Mouse (Mus musculus): Measurements from ENCODE around the gene Got2.
A peak's percentile ranks its signal among the peaks of the same experiment; 100 is the strongest.
"Not testable (repeated sequence)": the region's sequence is repeated elsewhere in the genome, so short reads cannot be mapped to it uniquely, and the experiment has no call there.

The Got2 gene

DNA sequence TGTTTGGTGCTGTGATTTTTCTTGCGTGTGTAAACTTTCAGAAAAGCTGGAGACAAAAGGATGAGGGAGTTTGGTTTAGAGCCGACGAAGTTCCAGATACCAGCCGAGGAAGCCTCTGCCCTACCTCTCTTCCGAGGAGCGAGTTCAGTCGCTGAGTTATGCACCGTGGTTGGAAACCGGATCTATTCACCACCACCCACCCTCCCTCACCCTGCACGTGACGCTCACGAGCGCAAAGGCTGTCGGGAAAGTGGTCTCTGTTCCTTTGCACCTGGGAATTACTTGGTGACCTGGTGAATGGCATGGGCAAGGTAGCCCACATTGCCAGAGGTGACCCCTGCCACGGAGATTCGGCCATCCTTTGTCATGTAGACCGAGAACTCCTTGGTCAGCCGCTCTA is 23.5 kb downstream of the Got2 start:
- DNase-seq = not testable (repeated sequence)

GRCm38 (mm10) chr8:95863761-95864440 is 24.4 kb downstream of the Got2 start:
- not testable (repeated sequence) for DNase-seq

DNA sequence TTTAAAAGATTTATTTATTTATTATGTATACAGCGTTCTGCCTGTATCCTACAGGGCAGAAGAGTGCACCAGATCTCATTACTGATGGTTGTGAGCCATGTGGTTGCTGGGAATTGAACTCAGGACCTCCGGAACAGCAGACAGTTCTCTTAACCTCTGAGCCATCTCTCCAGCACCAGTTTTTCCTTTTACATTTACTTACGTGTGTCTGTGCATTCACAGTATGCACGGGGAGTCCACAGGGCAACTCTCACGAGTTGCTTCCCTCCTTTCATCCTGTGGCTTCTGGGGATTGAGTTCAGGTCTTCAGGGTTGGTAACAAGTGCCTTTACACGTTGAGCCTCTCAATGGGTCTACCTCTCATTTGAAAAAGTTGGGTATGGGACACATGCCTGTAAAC is 34.2 kb downstream of the Got2 start:
- DNase-seq = no peak

GRCm38 (mm10) chr8:95853102-95853843 is 35.1 kb downstream of the Got2 start, which contains the start of gene Slc38a7:
Gene Slc38a7 (minus strand): TSS chr8:95853539.
- DNase-seq = peak; percentile 83

DNA sequence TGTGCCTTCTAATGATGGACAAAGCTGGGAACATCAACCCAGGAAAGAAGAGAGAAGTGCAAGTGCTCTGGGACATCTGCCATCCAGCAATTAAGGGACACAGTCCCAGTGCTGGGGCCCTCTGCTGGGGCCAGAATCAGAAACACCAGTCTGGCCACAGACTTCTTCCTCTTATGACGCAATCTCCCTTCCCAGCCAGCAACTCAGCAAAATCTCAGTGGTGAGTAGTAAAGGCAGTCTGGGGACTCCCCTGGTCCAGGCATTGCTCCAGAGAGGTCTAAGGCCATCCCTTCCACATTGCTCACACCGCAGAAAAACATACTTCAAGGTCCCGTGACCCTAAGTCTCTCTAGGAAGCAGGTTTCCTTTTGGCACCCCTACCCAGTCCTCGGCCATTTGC is 36.1 kb downstream of the Got2 start:
- DNase-seq = peak; percentile 57

DNA sequence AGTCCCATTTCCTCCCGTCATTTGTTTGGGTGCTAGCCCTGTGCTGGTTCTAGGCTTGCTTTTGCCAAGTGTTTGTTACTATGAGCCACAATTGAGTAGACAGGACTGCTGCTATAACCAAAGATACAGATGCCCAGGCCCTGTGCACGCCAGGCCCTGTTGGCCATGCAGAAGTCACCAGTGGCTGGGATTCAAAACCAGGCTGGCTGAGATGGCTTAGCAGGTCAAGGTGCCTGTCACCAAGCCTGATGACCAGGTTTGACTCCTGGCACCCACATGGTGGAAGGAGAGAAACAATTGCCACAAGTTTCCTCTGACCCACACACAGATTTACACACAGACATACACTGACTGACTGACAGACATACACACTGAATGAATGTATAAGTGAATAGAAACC is 38.0 kb downstream of the Got2 start:
- no peak for DNase-seq

DNA sequence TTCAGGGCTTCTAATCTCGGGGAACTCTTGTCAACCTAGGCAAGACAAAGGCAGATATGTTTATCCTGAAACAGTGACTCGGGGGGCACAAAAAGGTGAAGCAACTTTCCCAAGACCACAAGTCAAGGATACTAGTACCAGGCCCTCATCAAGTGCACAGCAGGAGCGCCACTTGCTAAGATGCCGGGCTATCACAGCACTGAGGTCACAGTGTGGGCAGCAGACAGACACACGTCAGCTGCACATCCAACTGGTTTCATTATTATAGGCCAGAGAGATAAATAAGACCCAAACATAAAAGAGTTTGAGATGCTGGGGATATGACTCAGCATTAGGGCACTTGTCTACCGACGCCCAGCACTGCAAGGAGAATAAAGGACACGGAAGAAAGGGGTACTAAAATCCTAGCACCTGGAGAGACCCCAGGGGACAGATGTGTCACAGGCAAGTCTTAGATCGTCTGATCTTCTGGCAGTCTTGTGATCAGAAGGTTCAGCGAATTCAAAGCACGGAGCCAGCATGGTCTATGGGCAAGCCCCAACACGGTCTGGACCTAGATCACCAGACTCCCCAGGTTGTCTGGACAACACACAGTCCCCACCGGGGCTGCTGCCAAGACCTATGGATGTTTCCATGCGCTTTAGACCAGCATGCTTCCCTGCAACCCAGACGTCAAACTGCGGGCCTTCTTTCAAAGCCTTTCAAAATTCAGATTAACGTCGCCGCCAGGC is 39.4 kb downstream of the Got2 start:
- no peak for DNase-seq

DNA sequence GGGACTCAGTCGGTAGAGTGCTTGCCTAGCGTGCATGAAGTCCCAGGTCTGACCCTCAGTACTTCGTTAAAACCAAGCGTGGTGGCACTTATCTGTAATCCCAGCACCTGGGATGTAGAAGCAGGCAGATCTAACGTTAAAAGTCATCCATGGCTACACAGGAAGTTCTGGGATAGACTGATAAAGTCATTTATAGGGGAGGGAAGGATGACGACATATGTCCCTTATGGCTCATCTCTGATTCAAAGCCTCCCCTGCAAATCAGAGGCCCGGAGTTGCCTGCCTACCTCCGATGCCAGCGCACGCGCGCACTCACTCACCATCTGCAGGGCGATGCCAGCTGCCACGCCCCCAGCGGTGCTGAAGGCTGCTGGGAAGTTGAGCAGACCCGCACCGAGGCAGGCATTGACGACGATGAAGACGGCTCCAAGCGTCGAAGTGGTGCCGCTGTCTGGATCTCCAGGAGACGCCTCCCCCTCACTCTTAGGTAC is 40.2 kb downstream of the Got2 start:
- peak; percentile 11 for DNase-seq

DNA sequence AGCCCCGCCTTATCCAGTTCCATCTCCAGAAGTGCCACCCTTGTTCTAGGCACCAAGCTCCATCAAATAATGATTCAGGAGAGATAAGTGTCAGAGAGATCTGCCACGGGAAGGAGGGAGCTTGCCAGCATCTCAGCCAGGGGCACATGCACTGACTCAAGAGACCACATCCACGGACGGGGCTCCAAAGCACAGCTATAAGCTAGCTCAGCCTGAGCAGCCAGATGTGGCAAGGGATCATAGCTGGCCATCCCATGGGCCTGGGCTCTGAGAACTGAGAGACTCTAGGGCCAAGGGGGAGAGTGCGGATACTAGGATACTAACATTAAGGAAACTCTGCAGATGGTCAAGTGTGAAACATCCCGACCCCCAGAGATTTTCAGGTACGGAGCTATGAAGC is 43.3 kb downstream of the Got2 start:
- no peak for DNase-seq

GRCm38 (mm10) chr8:95843968-95844367 is 44.4 kb downstream of the Got2 start:
- no peak for DNase-seq

DNA sequence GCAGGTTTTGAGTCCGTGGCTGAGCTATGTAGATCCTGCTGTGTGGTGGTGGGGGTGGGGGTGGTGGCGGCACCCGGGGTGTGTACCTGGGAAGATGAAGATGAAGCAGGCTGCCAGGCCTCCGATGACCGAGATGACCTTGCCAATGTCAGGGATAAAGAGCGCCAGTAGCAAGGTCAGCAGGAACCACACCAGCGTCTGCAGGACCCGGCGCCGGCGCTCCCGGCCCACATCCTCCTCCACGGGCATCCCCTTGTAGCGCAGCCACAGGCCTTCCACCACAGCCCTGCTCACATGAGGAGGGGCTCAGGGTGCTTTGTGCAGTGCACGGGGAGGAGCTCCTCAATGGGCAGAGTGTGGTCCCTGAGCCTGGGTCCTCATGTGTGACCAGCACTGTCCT is 46.9 kb downstream of the Got2 start:
- no peak for DNase-seq

GRCm38 (mm10) chr8:95839289-95839688 is 49.1 kb downstream of the Got2 start:
- no peak for DNase-seq

- DNase-seq = no peak
Observed at GRCm38 (mm10) chr8:95837266-95837665, 51.1 kb downstream of the Got2 start.

- DNase-seq = no peak
Observed at GRCm38 (mm10) chr8:95835891-95836290, 52.5 kb downstream of the Got2 start.

GRCm38 (mm10) chr8:95833435-95833984 is 54.8 kb downstream of the Got2 start:
- peak; percentile 46 for DNase-seq

DNA sequence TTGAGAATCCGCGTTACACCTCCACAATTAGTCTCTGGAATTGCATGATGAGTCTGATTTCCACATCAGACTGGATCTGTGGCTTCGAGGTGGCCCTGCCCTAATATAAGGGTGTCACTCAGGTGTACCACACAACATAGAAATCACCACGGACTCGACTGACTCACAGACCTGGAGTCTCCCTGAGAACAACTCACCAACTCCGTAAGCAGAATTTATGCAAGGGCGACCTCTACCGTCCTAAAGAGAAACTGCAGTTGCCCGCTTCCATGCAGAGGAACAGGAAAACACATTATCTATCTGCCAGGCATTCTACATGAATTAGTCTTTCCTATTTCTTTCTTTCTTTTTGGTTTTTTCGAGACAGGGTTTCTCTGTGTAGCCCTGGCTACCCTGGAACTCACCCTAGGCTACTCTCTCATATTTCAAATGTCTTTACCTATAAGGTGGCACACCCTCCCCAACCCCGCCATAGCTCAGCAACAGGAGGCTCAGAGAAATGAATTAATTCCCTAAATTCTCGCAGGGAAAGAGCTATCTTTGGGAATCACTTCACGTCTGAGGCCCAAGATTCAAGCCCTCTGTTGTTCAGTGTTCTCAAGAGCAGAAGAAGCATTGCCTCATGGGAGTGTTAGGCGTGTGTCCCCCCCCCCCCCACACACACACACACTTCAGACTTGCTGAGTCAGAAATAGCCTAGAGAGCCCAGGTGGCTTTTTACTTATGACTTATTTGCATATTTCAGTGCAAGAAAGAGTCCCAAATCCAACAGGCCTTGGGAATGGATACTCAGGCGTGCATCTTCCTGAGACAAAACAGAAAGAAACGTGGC is 55.5 kb downstream of the Got2 start:
- DNase-seq = peak; percentile 89

DNA sequence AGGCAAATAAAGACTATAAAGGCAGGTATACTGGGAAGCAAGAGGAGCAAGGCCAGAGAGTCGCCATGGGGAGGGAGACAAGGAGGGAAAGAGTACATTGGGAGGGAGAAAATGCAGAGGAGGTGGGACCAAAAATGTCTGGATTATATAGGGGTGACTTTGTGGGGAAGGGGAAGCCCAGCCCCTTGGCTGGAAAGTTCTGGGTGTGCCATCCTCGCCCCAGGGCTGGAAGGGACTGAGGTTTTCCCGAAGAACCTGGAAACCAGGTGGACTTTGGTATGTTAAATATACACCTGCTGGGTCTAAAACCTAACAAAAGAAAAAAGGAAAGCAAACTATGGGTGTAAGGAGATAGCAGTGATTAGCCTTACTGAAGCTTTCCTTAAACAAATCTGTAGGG is 58.2 kb downstream of the Got2 start:
- DNase-seq = no peak

- DNase-seq = not testable (repeated sequence)
Observed at GRCm38 (mm10) chr8:95825162-95825561, 63.2 kb downstream of the Got2 start, which contains the start of gene Sap18b. Gene Sap18b (plus strand): TSS chr8:95825346.

DNA sequence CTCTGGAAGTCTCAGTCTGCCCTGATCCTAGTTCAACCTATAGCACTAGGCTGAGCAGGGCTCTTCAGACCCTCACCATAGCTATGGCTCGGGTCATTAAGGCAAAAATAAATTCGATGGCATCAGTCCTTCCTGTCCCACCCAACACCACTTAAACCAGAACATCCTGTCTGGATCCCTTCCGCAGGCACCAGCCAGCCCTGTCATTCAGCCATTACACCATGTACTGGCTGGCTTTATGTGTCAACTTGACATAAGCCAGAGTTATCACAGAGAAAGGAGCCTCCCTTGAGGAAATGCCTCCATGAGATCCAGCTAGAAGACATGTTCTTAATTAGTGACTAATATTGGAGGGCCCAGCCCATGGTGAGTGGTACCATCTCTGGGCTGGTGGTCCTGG is 65.6 kb downstream of the Got2 start:
- DNase-seq = no peak

GRCm38 (mm10) chr8:95822096-95822495 is 66.3 kb downstream of the Got2 start:
- DNase-seq = no peak

DNA sequence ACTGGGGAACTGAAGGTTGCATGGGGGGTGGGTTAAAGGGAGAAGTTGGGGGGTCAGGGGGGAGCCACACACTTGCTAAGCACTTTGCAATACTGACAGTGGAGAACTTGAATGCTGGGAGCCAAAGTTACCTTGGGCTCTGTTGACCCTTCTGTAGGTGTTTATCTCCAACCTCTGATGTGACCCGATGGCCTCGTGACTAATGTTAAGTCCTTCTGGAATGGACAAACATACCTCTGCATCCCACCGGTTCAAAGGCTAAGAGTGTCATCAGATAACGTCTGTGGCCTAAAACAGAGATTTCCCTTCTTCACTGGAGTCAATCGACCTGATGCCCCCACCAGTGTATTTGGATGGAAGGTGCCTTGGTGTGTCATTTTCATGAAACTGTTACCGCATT is 67.1 kb downstream of the Got2 start:
- no peak for DNase-seq

DNA sequence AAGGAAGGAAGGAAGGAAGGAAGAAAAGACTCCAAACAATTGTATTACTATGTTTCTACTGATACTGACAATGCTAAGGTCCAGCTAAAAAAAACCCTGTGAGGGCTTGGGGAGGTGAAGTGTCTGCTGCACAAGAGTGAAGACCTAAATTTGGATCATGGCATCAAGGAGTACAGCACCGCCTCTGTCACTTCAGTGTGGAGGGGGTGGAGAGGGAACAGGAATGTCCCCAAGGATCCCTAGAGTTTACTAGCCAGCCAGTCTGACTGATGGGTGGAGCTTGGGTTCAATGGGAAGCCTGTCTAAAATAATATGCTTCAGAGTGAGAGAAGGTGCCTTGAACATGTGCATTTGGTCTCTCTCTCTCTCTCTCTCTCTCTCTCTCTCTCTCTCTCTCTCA is 70.1 kb downstream of the Got2 start:
- DNase-seq = no peak

Measured in kidney, postnatal 10 days (tissue).